Mouse (Mus musculus): ENCODE measurements around the gene Cdk11b. TPM values are rescaled to one million over a fixed set of nuclear protein-coding genes. Genes with fewer than 3 reads are reported as not detected.

The Cdk11b gene
- total RNA-seq, 2 experiments from 2014 or later: 47.1 to 49.4 TPM

Other genes with a start within 250 kb of the Cdk11b start
- 10 to 100 TPM; 77.5 to 84.7 TPM for gene Gabrd, start 226.7 kb upstream of the Cdk11b start, total RNA-seq (2021)
- gene Cfap74, start 215.7 kb upstream of the Cdk11b start, total RNA-seq (2021): 10 to 100 TPM; 12.0 to 13.1 TPM
- 1 to 10 TPM; 1.1 to 1.8 TPM for gene Tmem52, start 155.7 kb upstream of the Cdk11b start, total RNA-seq (2021)
- gene Gnb1, start 133.5 kb upstream of the Cdk11b start, total RNA-seq (2021): 100 to 1,000 TPM; 859 to 881 TPM
- gene Nadk, start 62.5 kb upstream of the Cdk11b start, total RNA-seq (2021): 10 to 100 TPM; 57.5 to 57.7 TPM
- 10 to 100 TPM; 47.2 to 48.9 TPM for gene Slc35e2, start 23.4 kb upstream of the Cdk11b start, total RNA-seq (2021)
- gene Gm10563, start 20.6 kb downstream of the Cdk11b start, total RNA-seq (2021): not detected
- gene Mmp23, start 28.5 kb downstream of the Cdk11b start, total RNA-seq (2021): 1 to 10 TPM; 2.4 to 4.6 TPM
- 100 to 1,000 TPM; 128 to 129 TPM for gene Mib2, start 44.3 kb downstream of the Cdk11b start, total RNA-seq (2021)
- 10 to 100 TPM; 27.8 to 32.8 TPM for gene Fndc10, start 69.5 kb downstream of the Cdk11b start, total RNA-seq (2021)
- 10 to 100 TPM; 90.6 to 97.4 TPM for gene Ssu72, start 79.9 kb downstream of the Cdk11b start, total RNA-seq (2021)
- 10 to 100 TPM; 51.1 to 53.0 TPM for gene Tmem240, start 109.9 kb downstream of the Cdk11b start, total RNA-seq (2021)
- 10 to 100 TPM; 48.3 to 55.6 TPM for gene Atad3a, start 136.2 kb downstream of the Cdk11b start, total RNA-seq (2021)
- gene Vwa1, start 149.8 kb downstream of the Cdk11b start, total RNA-seq (2021): 10 to 100 TPM; 15.6 to 17.6 TPM
- 10 to 100 TPM; 16.4 to 19.0 TPM for gene Tmem88b, start 161.0 kb downstream of the Cdk11b start, total RNA-seq (2021)
- under 1 TPM in 1 of 2 experiments, not detected in 1; 0.44 TPM for gene Ankrd65, start 165.6 kb downstream of the Cdk11b start, total RNA-seq (2021)
- 10 to 100 TPM; 84.9 to 89.4 TPM for gene Mrpl20, start 178.0 kb downstream of the Cdk11b start, total RNA-seq (2021)
- 10 to 100 TPM; 60.1 to 65.5 TPM for gene Ccnl2, start 187.6 kb downstream of the Cdk11b start, total RNA-seq (2021)
- gene Aurkaip1, start 206.4 kb downstream of the Cdk11b start, total RNA-seq (2021): 100 to 1,000 TPM; 103 to 110 TPM
- 1 to 10 TPM; 6.2 to 7.3 TPM for gene Mxra8, start 214.8 kb downstream of the Cdk11b start, total RNA-seq (2021)
- gene Dvl1, start 222.5 kb downstream of the Cdk11b start, total RNA-seq (2021): 10 to 100 TPM; 88.0 to 96.3 TPM
- under 1 TPM; 0.23 TPM for gene Tas1r3, start 238.5 kb downstream of the Cdk11b start, total RNA-seq (2021)
- gene Cptp, start 244.6 kb downstream of the Cdk11b start, total RNA-seq (2021): 10 to 100 TPM; 23.1 to 33.8 TPM
- gene Ints11, start 244.7 kb downstream of the Cdk11b start, total RNA-seq (2021): 10 to 100 TPM; 31.7 to 33.9 TPM

Data from left cerebral cortex, adult 18-20 months (tissue).